Mouse (Mus musculus): ENCODE results near the gene Scgb2a2. TPM values are rescaled to one million over a fixed set of nuclear protein-coding genes. Genes with fewer than 3 reads are reported as not detected.
"Not testable (repeated sequence)": the region's sequence is repeated elsewhere in the genome, so short reads cannot be mapped to it uniquely, and the experiment has no call there.

Scgb2a2 gene
- not detected in 2 replicates for polyA plus RNA-seq (2015; fragmentation: Nextera tagmentation; extraction: Ambion mirVana)

DNA sequence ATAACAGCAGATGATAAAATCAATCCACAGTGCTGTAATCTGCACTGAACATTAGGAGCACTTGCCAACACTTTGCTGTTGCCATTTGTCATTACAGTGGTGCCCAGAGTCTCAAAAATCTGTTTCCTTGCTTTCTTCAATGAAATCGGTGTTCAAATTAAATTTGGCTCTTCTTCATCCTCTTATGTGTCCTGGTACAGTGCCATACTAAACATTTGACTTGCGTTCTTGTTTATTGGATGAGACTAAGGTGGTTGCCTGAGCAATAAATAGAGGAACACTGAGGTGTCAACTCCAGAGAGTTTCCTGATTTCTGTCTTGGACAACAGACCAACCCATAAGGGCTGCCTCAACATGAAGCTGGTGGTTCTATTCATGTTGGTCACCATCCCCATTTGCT, at the start of gene Scgb2a2:
TSS of gene Scgb2a2 (plus strand) at position 301 of the 400 bp plus-strand sequence.
- no peak for ATAC-seq (replicated peaks)
- Histone ChIP-seq H3K4me2 (no peak within 1 kb of the TSS), H3K4me1 (no peaks in the 10 kb centered on the region), H3K9ac (no peak within 1 kb of the TSS), H3K36me3 (replicated peaks) (no peaks in the 10 kb centered on the region), H3K27ac (no peak within 1 kb of the TSS), H3K27me3 (replicated peaks) (no peaks in the 10 kb centered on the region), H3K9me3 (no peaks in the 10 kb centered on the region), H3K4me3 (no peak within 1 kb of the TSS)
- WGBS, result 87% methylated on average over 2 of the region's 2 CpGs

DNA sequence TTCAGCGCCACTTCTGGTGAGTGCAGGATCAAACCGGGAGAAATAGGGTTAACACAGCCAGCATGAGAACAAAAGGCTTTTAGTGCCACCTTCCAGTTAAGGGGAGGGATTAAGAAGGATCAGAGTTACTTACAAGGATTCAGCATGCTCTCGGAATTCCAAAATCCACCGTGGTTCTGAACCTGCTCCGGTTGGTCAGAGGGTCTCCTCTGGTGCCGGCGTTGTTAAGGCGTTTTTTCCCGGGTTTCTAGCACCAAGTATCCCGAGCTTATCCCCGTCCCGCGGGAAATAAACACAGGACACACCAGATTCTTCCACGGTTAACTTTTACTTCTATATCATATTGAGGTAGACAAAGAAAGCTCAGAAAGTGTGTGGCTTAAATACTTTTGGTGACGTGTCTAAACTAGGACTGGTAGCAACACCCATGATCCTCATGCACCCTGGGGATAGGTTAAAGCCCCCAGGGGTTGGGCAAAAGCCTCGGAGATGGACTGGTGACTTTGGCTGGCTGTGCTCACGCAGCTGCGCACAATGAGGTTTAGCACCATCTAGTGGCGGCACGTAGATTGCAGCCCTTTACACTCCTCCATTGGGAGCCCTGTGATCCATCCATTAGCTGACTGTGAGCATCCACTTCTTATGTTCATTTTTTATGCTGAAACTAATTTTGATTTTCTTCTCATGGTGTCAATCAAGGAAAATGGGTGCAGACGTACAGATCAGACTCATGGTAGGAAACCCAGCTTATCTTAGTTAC, 10.6 kb upstream of the Scgb2a2 start:
- H3K4me1 ChIP-seq; H3K36me3 ChIP-seq (replicated peaks); H3K9me3 ChIP-seq; H3K9ac ChIP-seq; H3K27ac ChIP-seq; H3K27me3 ChIP-seq (replicated peaks): not testable (repeated sequence)
- Histone ChIP-seq H3K4me3 (peak overlapping the region; percentile 33), H3K4me2 (peak overlapping the region; percentile 42)
- 13% methylated on average over 18 of the region's 21 CpGs for WGBS
- peak; percentile 97 for ATAC-seq (replicated peaks)

DNA sequence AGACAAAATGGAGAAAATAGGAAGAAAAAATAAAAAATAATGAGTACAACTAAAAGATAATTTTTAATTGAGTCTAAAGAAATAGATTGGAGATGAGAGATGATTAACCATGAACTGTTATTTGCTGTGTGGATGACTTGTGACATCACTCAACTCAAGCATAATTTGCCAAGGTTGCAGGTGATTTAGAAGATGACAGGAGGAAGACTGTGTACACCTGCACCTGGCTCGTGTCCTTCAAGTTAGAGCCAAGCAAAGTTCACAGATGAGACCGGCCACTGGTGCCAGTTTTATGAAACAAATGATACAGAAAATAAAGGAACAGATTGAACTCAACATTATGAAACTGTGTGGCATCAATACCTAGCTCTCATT, 10.0 kb upstream of the Scgb2a2 start:
- WGBS, result 55% methylated on average over 2 of the region's 2 CpGs
- ATAC-seq (replicated peaks), result peak; percentile 70
- Histone ChIP-seq H3K9me3 (no peaks in the 10 kb centered on the region), H3K27ac (no peak overlapping the region), H3K4me3 (no peak overlapping the region), H3K36me3 (replicated peaks) (no peaks in the 10 kb centered on the region), H3K4me1 (no peaks in the 10 kb centered on the region), H3K4me2 (no peak overlapping the region), H3K27me3 (replicated peaks) (no peaks in the 10 kb centered on the region), H3K9ac (no peak overlapping the region)

DNA sequence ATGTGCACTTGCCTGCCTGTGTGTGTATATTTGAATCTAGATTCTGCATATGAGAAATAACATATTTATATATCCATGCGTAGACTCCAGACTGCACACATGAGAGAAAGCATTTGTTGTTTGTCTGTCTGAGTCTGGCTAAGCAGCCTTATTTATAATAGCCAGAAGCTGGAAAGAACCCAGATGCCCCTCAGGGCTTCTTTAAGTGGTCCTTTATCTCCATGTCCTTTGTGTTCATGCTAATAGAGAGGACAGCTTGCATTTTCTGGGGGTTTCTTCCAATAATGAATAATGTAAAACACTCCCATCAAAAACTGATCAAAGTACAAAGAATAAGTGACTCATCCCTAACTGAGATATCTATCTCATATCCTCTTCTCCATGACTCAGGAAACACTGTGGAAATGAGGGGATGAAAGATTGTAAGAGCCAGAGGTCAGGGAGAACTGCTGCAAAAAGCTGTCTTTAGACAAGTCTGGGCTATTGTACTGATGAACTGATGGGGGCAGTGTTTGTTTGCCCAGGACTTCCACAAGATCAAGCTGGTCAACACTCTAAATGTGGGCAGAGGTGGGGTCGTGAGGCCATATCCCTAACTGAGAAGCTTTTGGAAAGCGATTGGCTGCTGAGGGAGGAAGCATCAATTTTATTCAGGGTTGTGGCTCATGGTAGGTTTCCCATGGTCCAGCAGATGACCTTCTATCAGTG, 2.2 kb downstream of the Scgb2a2 start:
- H3K27ac ChIP-seq; ATAC-seq (replicated peaks); H3K9ac ChIP-seq; H3K36me3 ChIP-seq (replicated peaks); H3K27me3 ChIP-seq (replicated peaks); H3K9me3 ChIP-seq; H3K4me2 ChIP-seq; H3K4me1 ChIP-seq; H3K4me3 ChIP-seq: not testable (repeated sequence)
- WGBS, result 58% methylated on average over 3 of the region's 3 CpGs

DNA sequence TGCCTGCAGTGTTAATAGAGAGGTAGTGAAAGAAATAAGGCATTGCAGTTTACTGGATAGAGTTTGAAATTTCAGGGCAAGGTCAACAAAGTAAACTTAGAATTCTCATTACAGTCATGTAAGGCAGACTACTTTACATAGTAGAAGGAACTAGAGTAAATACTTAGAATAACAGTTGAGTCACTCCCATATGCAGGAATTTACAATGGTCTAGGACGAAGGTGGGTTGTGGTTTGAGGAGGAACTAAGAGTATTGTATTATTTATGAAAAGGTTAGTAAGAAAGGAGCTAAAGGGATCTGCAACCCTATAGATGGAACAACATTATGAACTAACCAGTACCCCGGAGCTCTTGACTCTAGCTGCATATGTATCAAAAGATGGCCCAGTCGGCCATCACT, 13.5 kb downstream of the Scgb2a2 start:
- H3K27me3 ChIP-seq (replicated peaks); H3K4me1 ChIP-seq; H3K36me3 ChIP-seq (replicated peaks); H3K4me3 ChIP-seq; H3K9me3 ChIP-seq; H3K27ac ChIP-seq; H3K4me2 ChIP-seq; ATAC-seq (replicated peaks); H3K9ac ChIP-seq: not testable (repeated sequence)
- 79% methylated on average over 3 of the region's 3 CpGs for WGBS

DNA sequence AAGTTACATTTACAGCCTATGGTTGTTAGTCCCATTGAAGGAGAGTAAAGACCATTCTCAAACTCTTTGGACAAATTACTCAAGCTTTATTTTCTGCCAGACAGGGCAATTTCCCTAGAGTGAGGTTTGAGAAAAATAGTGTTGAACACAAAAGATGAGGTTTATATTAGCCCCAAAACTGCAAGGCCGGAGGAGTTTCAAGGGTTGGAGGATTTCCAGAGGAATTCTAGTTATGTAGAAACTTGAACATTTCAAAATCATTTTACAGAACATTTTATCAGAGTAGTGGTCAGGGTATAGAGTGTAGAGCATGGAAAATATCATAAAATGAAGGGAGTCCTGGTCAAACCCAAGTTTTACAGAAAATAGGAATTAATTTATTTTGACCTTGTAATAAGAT, 17.5 kb downstream of the Scgb2a2 start:
- ATAC-seq (replicated peaks), result no peak
- no peaks in the 10 kb centered on the region for H3K9me3 ChIP-seq
- no peak overlapping the region for H3K9ac ChIP-seq
- H3K4me2 ChIP-seq, result no peak overlapping the region
- H3K27ac ChIP-seq, result no peak overlapping the region
- no peaks in the 10 kb centered on the region for H3K36me3 ChIP-seq (replicated peaks)
- no peaks in the 10 kb centered on the region for H3K4me1 ChIP-seq
- WGBS, result 94% methylated on average over 1 of the region's 1 CpGs
- H3K27me3 ChIP-seq (replicated peaks), result no peaks in the 10 kb centered on the region
- no peak overlapping the region for H3K4me3 ChIP-seq

DNA sequence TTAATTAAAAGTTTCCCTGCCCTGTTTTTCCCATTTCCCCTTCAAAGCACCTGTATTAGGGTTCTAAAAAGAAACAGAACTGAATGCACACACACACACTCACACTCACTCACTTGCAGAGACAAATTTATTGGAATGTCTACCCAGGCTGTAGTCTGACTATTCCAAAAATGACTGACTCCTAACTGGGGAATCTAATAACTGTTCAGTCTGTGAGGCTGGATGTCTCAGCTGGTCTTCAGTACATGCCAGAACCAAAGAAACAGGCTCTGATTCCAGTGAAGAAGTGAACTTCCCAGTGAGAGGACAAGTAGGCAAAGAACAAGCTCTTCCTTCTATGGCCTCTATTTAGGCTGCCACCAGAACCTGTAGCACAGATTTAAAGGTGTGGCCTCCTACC, 18.1 kb downstream of the Scgb2a2 start:
- no peak for ATAC-seq (replicated peaks)
- Histone ChIP-seq H3K36me3 (replicated peaks) (no peaks in the 10 kb centered on the region), H3K27ac (no peak overlapping the region), H3K4me2 (no peak overlapping the region), H3K4me1 (no peaks in the 10 kb centered on the region), H3K27me3 (replicated peaks) (no peaks in the 10 kb centered on the region), H3K9me3 (no peaks in the 10 kb centered on the region), H3K4me3 (no peak overlapping the region), H3K9ac (no peak overlapping the region)

DNA sequence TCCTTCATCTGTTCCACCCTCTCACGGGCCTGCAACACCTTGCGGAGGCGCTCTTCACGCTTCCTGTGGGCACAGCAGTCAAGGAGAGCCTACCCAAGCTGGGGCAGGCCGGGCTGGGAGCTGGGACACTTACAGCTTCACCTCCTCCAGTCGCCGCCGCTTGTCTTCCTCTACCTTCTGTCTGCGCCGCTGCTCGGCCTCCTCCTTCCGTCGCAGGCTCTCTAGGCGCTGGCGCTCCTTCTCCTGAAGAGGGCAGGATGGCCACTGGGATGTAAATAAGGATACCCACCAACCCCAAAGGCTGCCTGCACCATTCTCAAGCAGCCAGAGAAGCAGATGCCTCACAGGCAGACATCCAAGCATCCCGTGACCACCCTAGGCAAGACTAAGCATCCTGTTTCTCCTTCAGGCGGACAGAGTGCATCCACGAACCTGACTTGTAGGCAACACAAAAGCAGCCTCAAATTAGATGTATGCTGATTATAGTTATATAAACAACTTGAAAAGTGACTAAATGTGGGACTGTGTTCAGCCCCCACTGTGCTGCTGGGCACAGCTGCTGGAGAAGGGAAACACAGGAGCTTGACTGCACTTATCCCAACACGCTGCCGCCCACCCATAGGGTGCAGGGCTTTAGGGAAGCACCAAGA, 30.9 kb downstream of the Scgb2a2 start:
- ATAC-seq (replicated peaks), result no peak
- Histone ChIP-seq H3K4me1 (no peaks in the 10 kb centered on the region), H3K9ac (no peak overlapping the region), H3K27ac (no peak overlapping the region), H3K36me3 (replicated peaks) (peaks cover 18% of the 10 kb centered on the region; the same call in 1 of the 2 replicates), H3K4me2 (no peak overlapping the region), H3K9me3 (no peaks in the 10 kb centered on the region), H3K4me3 (no peak overlapping the region), H3K27me3 (replicated peaks) (no peaks in the 10 kb centered on the region)
- 95% methylated on average over 20 of the region's 20 CpGs for WGBS

DNA sequence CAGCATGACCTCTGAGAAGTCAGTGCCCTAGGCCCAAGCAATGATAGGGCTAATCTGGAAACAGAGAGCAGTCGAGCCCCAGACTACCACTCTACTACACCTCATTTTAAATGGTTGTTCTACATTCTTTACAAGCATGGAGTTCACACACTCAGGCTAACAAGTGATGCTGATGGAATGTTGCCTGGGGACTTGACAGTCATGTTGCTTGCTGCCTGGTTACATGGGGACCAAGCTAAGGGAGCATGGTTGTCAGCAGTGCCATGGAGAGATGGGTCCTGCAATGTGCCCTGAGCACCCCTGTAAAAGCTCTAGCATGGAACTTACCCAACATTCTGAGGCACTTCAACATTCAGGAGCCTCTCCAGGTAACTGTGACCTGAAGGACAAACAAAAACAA, 39.0 kb downstream of the Scgb2a2 start:
- Histone ChIP-seq H3K4me1 (no peaks in the 10 kb centered on the region), H3K4me2 (no peak overlapping the region), H3K36me3 (replicated peaks) (peaks cover 16% of the 10 kb centered on the region), H3K9me3 (no peaks in the 10 kb centered on the region), H3K9ac (no peak overlapping the region), H3K4me3 (no peak overlapping the region), H3K27ac (no peak overlapping the region), H3K27me3 (replicated peaks) (no peaks in the 10 kb centered on the region)
- ATAC-seq (replicated peaks), result no peak
- WGBS, result 93% methylated on average over 1 of the region's 1 CpGs

DNA sequence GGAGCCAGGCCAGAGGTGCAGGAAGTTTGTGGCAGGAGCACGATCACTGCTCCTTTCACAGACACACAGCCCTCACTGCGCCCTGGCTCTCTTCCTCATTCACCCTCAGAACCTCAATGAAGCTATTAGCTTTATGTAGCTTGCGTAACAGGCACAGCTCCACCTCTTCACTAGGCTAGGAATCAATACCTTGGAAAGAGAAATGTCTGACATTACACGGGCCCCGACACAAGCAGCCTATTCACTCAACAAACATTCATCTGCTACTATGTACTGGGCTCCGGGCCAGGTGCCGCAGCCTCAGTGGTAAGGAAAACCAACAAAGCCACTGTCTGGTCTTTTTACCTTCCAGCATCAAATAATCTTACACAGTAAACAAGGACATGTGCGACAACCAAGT, 39.4 kb downstream of the Scgb2a2 start:
- no peaks in the 10 kb centered on the region for H3K9me3 ChIP-seq
- H3K36me3 ChIP-seq (replicated peaks), result peaks cover 17% of the 10 kb centered on the region
- H3K4me3 ChIP-seq, result no peak overlapping the region
- H3K27ac ChIP-seq, result no peak overlapping the region
- H3K4me2 ChIP-seq, result no peak overlapping the region
- no peaks in the 10 kb centered on the region for H3K27me3 ChIP-seq (replicated peaks)
- no peaks in the 10 kb centered on the region for H3K4me1 ChIP-seq
- WGBS, result 87% methylated on average over 8 of the region's 8 CpGs
- ATAC-seq (replicated peaks), result no peak
- H3K9ac ChIP-seq, result no peak overlapping the region

DNA sequence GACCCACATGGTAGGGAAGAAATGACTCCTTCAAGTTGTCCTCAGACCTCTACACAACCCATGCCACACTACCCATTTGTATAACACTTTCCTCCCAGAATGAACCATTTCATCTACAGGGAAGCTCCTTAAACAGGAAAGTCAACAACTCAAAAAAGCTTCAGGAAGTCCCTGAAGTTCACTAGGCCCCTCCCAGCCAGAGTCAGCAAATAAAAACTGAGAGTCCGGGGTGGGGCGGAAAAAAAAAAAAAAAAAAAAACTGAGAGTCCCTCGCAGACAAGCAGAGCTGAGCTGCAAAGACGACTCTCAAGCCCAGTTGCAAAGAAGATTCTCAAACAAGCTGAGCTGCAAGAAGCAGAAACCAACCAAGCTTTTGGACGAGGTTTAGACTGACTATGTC, 48.7 kb downstream of the Scgb2a2 start:
- H3K9ac ChIP-seq, result no peak overlapping the region
- peaks cover 24% of the 10 kb centered on the region for H3K4me1 ChIP-seq
- WGBS, result 75% methylated on average over 5 of the region's 5 CpGs
- no peaks in the 10 kb centered on the region for H3K9me3 ChIP-seq
- H3K4me2 ChIP-seq, result no peak overlapping the region
- ATAC-seq (replicated peaks), result no peak
- H3K4me3 ChIP-seq, result no peak overlapping the region
- no peaks in the 10 kb centered on the region for H3K27me3 ChIP-seq (replicated peaks)
- peaks cover 13% of the 10 kb centered on the region for H3K36me3 ChIP-seq (replicated peaks)
- H3K27ac ChIP-seq, result no peak overlapping the region

DNA sequence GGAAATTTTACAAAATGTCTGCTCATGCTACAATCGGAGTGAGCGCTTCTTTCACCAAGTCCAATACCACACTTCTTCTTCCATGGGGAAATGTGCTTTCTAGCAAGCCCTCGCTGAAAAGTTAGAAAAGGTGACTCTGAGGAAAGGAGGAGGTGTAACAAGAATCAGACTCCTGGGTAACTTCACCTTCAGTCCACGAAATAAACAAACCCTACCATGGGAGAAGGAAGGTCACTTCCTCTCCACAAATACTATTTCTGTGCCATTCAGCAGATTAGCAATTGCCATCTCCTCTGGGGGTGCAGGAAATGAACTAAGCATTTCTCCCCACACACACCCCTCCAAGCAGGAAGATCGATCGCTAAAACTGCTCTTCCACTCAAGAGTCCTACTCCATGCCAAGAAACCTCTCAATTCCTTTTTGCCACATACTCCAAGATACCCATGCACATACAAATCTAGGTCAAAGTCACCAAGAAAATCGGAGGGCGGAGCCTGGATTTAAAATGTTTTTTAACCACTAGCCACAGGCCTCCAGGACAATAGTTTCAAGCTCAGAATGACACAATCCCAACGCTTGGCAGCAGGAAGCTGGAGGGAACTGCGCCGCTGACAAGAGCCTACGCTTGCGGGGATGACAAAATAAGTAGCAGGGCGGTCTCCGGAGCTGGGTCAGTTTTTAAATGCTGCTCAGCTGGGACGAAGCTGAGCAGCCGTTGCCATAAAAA, 51.1 kb downstream of the Scgb2a2 start:
- ATAC-seq (replicated peaks), result no peak
- Histone ChIP-seq H3K9ac (peak overlapping the region; percentile 55), H3K4me3 (peak overlapping the region; percentile 69), H3K9me3 (no peaks in the 10 kb centered on the region), H3K4me1 (peaks cover 24% of the 10 kb centered on the region), H3K4me2 (peak overlapping the region; percentile 79), H3K27me3 (replicated peaks) (no peaks in the 10 kb centered on the region), H3K36me3 (replicated peaks) (peaks cover 6% of the 10 kb centered on the region; the same call in 1 of the 2 replicates), H3K27ac (peak overlapping the region; percentile 48; the same call in 1 of the 2 replicates)
- 9% methylated on average over 17 of the region's 17 CpGs for WGBS

Data from midbrain, embryonic 15.5 days (tissue).